Mouse (Mus musculus) liver, postnatal 0 days (tissue): Measurements from ENCODE around the gene Birc7.

Source experiments
- CTCF ChIP-seq: sonication (generic); IDR thresholded peaks from 2 replicates; pipeline ENCODE4 v1.5.1; 2016; ENCODE audit warnings: antibody characterized with exemption, low read depth
- EP300 ChIP-seq: IDR thresholded peaks from 2 replicates; pipeline ENCODE4 v1.6.1; 2016; ENCODE audit warnings: antibody characterized with exemption, low read depth, mild to moderate bottlenecking

- no peak for TF ChIP-seq CTCF
- TF ChIP-seq EP300 = no peak
Measured at GRCm38 (mm10) chr2:180895321-180895720, 33.5 kb upstream of the Birc7 start.
